Comparison of ENCODE assay signal across 1 mouse cellular context in genomic region chr5:134914510-134914909, GRCm38 (mm10).
TF ChIP-seq lines count a peak whose summit lies in the region.

No protein-coding gene starts in this region.

TF ChIP-seq in MEL, 35 proteins besides CTCF, POLR2A, EP300 and RAD21:
- no peak for TF ChIP-seq NELFE (IDR thresholded peaks at IDR 0.05; ENCODE audit: low read depth, low read length)
- TF ChIP-seq MAX (IDR thresholded peaks at IDR 0.05; ENCODE audit: low read length), result no peak
- TF ChIP-seq E2F4 (IDR thresholded peaks at IDR 0.05; ENCODE audit: borderline replicate concordance, low read depth, low read length), result no peak
- no peak for TF ChIP-seq SIN3A (IDR thresholded peaks at IDR 0.05; ENCODE audit: low read length)
- no peak for TF ChIP-seq MYC (IDR thresholded peaks at IDR 0.05; ENCODE audit: low read depth, low read length)
- no peak for TF ChIP-seq GATA1 (IDR thresholded peaks at IDR 0.05; ENCODE audit: low read depth, low read length)
- TF ChIP-seq ZNF384 (IDR thresholded peaks at IDR 0.05; ENCODE audit: low read depth, low read length), result no peak
- TF ChIP-seq ZKSCAN1 (IDR thresholded peaks at IDR 0.05; ENCODE audit: low read depth, low read length), result no peak
